Mouse (Mus musculus): ENCODE results near the gene Lix1.

The Lix1 gene

DNA sequence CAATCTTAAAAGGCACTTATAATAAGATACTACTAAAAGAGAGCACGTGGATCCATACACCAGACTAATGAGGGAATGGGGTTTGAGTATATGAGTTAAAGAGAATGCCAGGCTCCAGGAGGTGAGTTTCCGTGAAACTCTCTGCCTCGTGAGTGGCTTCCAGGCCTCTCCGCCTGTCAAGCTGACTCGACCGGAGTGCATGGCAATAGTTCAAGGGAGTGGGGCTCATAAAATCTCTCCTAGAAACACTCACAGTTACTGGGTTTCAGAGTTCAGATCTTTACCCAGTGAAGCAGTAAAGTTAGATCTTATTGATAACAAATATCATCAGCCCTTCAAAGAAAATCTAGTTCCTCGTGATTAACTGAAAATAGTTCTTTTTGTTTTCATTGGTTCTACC is 94.3 kb downstream of the Lix1 start:
- no peak for DNase-seq (ENCODE audit: low spot score)

DNA sequence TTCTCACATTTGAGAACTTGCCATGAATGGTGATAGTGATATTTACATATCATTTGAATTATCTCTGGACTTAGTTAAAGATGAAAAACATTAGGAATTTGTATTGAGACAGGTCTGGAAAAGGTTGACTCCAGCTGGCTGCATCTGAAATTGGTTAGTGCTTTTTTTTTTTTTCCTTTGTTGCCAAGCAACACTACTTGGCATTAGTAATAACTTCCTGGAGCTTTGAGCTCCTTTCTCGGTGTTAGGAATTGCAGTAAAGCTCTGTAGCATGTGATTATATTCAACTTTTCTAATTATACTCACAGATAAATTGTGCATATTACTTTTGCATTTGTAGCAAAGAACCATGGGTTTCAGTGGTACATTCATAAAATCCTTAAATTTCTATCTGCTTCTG is 96.4 kb downstream of the Lix1 start:
- no peak for DNase-seq (ENCODE audit: low spot score)

DNA sequence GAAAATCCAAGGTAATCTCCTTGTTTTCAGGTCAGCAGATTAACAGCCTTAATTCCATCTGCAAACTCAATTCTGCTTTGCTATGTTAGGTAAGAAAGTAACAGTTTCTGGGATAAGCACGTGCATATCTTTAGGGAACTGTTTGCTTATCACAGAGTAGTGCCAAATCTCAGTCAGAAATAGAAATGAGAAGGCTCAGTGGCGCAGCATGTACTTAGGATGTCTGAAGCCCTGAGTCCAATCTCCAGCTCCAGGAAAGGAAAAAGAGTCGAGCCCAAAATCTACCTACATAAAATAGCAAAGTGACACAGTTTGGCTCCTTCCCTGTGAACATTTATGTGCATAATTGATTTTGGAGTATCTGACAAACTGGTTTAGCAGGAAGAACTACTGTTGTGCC is 96.8 kb downstream of the Lix1 start:
- no peak for DNase-seq (ENCODE audit: low spot score)

DNA sequence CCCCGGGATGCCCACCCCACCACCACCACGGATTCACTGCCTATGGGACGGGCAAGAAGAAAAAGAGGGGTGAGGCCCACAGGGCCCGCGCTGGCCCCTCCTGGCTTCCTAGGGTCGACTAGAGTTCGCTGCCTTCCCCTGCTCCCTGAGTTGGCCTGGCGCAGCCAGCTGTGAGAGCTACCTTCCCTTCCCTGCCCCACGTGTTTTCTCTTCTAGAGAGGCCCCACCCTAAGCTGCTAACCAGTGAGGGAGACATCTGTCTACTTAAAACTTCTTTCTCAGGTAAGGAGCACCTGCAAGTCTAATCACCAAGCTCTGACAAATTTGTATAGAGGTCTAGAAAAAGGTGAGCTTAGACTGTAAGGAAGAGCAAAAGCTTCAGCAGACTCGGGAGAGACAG is 104.2 kb downstream of the Lix1 start:
- DNase-seq (ENCODE audit: low spot score): no peak
